Comparison of ENCODE assay signal across 8 mouse cellular contexts in the genomic region with DNA sequence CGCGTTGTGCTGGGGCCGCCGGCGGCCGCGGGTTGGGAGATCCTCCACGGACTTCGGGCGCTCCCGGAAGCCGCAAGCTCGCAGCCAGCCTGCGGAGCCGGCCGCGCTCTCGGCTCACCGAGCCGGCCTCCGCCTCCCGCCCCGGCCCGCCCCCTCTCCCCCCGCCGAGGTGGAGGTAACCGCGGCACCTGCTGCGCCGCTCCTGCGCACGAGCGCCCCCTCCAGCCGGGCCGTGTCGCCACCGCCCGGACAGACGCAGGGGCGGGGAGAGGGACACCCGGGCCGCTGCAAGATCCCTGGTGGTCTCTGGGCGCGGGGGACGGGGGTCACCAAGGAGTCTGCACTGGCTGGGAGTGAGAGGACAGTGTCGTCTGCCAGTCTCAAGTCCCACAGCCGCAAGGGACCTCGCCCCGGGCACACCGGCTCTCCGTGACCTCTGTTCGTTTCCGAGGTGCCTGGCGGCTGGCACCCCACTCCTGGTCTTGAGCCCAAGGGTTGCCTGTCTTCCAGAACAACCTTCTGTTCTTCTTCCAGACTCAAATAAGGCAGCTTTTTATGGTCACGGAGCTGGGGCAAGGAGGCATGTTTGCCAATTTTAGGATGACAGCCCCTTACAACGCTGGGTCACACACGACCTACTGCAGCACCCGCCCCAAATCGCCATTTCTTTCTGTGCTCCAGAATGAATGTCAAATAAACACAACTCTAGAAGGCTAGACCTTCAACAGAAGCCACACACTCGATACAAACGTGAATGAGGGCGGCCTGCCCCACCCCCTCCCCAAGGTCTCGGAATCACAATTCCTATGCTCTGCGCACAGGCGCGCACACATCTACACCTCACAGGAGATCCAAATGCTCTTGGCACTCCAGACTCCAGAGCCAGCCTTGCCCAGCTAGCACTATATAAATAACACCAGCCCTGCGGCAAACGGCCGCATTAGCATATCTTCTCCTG. TPM values are rescaled to one million over a fixed set of nuclear protein-coding genes. Genes with fewer than 3 reads are reported as not detected.
DNase-seq lines count a peak whose midpoint lies in the region; ATAC-seq lines count a peak whose summit lies in the region.

A gene (minus strand): TSS at position 55 of the 958 bp plus-strand sequence.

- peak within 1 kb of the TSS; percentile 91 for H3K4me3 ChIP-seq in hindbrain, embryonic 11.5 days (ENCODE audit: low read depth, low read length)

- 3% methylated on average over 57 of the region's 69 CpGs for WGBS in hindbrain, embryonic 11.5 days

- peak within 1 kb of the TSS; percentile 75 for H3K27ac ChIP-seq in hindbrain, embryonic 11.5 days (ENCODE audit: low read depth, low read length)

- ATAC-seq in hindbrain, embryonic 11.5 days (ENCODE audit: low FRiP score) = peak; percentile 79

- no peaks in the 10 kb centered on the region for H3K9me3 ChIP-seq in hindbrain, embryonic 11.5 days (ENCODE audit: control insufficient read depth, low read length)

- H3K4me2 ChIP-seq in hindbrain, embryonic 11.5 days (replicated peaks; ENCODE audit: low read depth, low read length) = peak within 1 kb of the TSS; percentile 74

- H3K4me1 ChIP-seq in hindbrain, embryonic 11.5 days (replicated peaks; ENCODE audit: control insufficient read depth, insufficient read depth, low read length) = peaks cover 9% of the 10 kb centered on the region; the same call in 1 of the 2 replicates

- no peaks in the 10 kb centered on the region for H3K36me3 ChIP-seq in hindbrain, embryonic 11.5 days (ENCODE audit: control insufficient read depth, insufficient read depth, low read length)

- H3K9ac ChIP-seq in hindbrain, embryonic 11.5 days (ENCODE audit: low read depth, low read length) = peak within 1 kb of the TSS; percentile 94

- peak; percentile 78 for DNase-seq in NIH3T3 (ENCODE audit: low read depth)
- peak; percentile 89 to 91 for DNase-seq in cerebellum, postnatal 10 days
- DNase-seq in frontal cortex, postnatal 10 days (ENCODE audit: low spot score in 2 of 2) = peak; percentile 57 to 77
- peak; percentile 85 for DNase-seq in hindbrain, embryonic 11.5 days (ENCODE audit: low spot score)
- peak; percentile 67 to 70 for DNase-seq in layer of hippocampus, postnatal 25 days (ENCODE audit: extremely low spot score in 1 of 2, low spot score in 1 of 2)
- DNase-seq in lung, postnatal 36 days = peak; percentile 75
- peak; percentile 79 to 81 for DNase-seq in right cerebral cortex, postnatal 10 days (ENCODE audit: low spot score in 2 of 2)
- peak; percentile 26 for DNase-seq in urinary bladder, postnatal 10 days (ENCODE audit: low spot score)

- H3K27me3 ChIP-seq in hindbrain, embryonic 11.5 days (ENCODE audit: control insufficient read depth, insufficient read depth, low read length) = no peaks in the 10 kb centered on the region

RNA-seq across cellular contexts. Expression of the gene that starts here (rescaled TPM):
- polyA plus RNA-seq in hindbrain, embryonic 11.5 days (2014; fragmentation: Nextera tagmentation; extraction: Ambion mirVana) = 9.6 and 11.9 TPM in 2 replicates
- total RNA-seq in layer of hippocampus, postnatal 25 days (2021) = 10 to 100 TPM; 43.3 to 43.7 TPM

Comparison
In these comparisons a context has a peak if more than half of its experiments do, and no peak if none do; other contexts are left out.
1. Peak in every context shown above with its lines: DNase-seq, ATAC-seq, H3K4me3 ChIP-seq and H3K27ac ChIP-seq.
2. DNase-seq: peak in every context shown above with its lines; median percentile 90 in cerebellum, postnatal 10 days; 85 in hindbrain, embryonic 11.5 days; 80 in right cerebral cortex, postnatal 10 days; 78 in NIH3T3; 75 in lung, postnatal 36 days; 68 in layer of hippocampus, postnatal 25 days; 67 in frontal cortex, postnatal 10 days; 26 in urinary bladder, postnatal 10 days.